Mouse (Mus musculus): ENCODE data around the gene Rbms3.

DNA sequence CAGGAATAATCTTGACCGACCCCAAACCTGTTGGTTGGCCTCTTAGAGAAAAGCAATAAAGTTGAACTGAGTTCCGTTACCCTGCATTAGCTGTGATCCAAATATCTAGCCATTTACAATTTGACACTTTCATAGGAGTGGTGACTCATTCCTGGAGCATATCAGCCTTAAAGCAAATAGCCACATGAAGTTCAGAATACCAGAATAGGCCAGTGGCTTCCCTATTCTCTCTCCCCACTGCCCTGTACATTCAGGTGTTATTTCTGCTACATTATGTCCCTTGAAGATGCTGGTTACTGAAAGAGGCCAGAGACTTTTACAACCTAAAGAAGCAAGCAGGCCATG is 755.8 kb downstream of the Rbms3 start:
- no peak for TF ChIP-seq POLR2A (IDR thresholded peaks at IDR 0.05; ENCODE audit: extremely low read depth, insufficient read depth, low read length)
- no peak for TF ChIP-seq CTCF (IDR thresholded peaks at IDR 0.05; ENCODE audit: low read depth, low read length)

Measured in liver, adult 2 months (tissue).